Mouse (Mus musculus): ENCODE data around the gene Vps39. TPM values are rescaled to one million over a fixed set of nuclear protein-coding genes. Genes with fewer than 3 reads are reported as not detected.

Gene Vps39
- 52.5 and 57.6 TPM in 2 replicates for polyA plus RNA-seq (2012; rRNA removed)

GRCm38 (mm10) chr2:120352682-120353646 is at the start of gene Vps39:
Vps39 (minus strand) TSS chr2:120353137.

GRCm38 (mm10) chr2:120313976-120314375 is 39.0 kb downstream of the Vps39 start, which contains the start of gene Pla2g4f:
Pla2g4f (minus strand) TSS chr2:120314165.

GRCm38 (mm10) chr2:120288995-120289394 is 63.9 kb downstream of the Vps39 start, which contains the start of gene Pla2g4d:
Pla2g4d (minus strand) TSS chr2:120289197.

Other genes starting within 250 kb of the Vps39 start
- gene Ehd4, start 198.5 kb downstream of the Vps39 start, polyA plus RNA-seq (2012; rRNA removed), result 7.3 and 8.6 TPM in 2 replicates
- 3.3 and 3.5 TPM in 2 replicates for gene Pla2g4e, start 107.8 kb downstream of the Vps39 start, polyA plus RNA-seq (2012; rRNA removed)
- gene Pla2g4d, start 63.9 kb downstream of the Vps39 start, polyA plus RNA-seq (2012; rRNA removed), result 0.04 TPM in 1 of 2 replicates, not detected in the other
- gene Pla2g4f, start 39.0 kb downstream of the Vps39 start, polyA plus RNA-seq (2012; rRNA removed), result 0.04 and 0.18 TPM in 2 replicates
- gene Ganc, start 50.8 kb upstream of the Vps39 start, polyA plus RNA-seq (2012; rRNA removed), result 7.8 and 8.0 TPM in 2 replicates
- 20.4 and 20.5 TPM in 2 replicates for gene Tmem87a, start 51.0 kb upstream of the Vps39 start, polyA plus RNA-seq (2012; rRNA removed)
- gene Capn3, start 102.9 kb upstream of the Vps39 start, polyA plus RNA-seq (2012; rRNA removed), result 1.1 and 2.1 TPM in 2 replicates
- gene Zfp106, start 210.7 kb upstream of the Vps39 start, polyA plus RNA-seq (2012; rRNA removed), result 43.1 and 44.4 TPM in 2 replicates
- gene Snap23, start 214.5 kb upstream of the Vps39 start, polyA plus RNA-seq (2012; rRNA removed), result 25.3 and 28.9 TPM in 2 replicates